Mouse (Mus musculus) fat pad, adult 2 months (tissue): ENCODE data around the gene Rasa2.
A peak's percentile ranks its signal among the peaks of the same experiment; 100 is the strongest.
"Not testable (repeated sequence)": the region's sequence is repeated elsewhere in the genome, so short reads cannot be mapped to it uniquely, and the experiment has no call there.

ENCODE experiments used
- DNase-seq: peaks from one replicate; pipeline ENCODE4 v3.0.0-alpha.2; 2011; ENCODE audit warnings: low read depth, low spot score; ENCODE audit errors: extremely low read depth

Rasa2 gene

DNA sequence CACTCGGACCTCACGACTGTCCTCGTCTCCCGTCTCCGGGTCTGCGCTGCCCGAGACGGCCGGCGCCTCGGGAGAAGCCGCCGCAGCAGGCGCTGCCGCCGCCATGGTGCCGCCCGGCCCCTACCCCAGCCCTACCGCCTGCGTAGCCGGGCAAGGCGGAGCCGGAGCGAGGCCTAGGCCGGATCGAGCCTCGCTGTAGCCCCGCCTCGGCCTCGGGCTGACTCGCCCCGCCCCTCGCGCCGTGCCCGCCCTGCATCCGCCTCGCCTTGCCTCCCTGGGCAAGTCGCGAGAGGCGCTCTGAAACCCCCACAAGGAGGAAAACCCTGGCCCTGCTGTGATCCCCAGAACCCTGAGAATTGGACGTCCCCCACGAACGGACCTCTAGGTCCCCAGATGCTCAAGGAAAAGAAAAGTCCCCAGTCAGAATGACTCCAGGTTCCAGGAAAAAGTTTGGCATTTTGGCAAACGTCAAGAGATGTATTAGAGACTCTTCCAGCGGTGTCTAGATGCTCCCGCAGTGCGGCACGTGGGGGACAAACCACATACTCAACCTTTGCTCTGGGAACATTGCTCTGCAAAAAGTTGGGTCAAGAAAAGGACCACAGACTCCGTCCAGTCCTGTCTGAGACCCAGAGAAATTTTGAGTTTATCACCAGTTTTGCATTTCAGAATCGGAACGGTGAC, at the start of gene Rasa2:
Gene Rasa2, minus strand, starts transcription at position 229 of the 684 bp plus-strand sequence.
- no peak for DNase-seq

DNA sequence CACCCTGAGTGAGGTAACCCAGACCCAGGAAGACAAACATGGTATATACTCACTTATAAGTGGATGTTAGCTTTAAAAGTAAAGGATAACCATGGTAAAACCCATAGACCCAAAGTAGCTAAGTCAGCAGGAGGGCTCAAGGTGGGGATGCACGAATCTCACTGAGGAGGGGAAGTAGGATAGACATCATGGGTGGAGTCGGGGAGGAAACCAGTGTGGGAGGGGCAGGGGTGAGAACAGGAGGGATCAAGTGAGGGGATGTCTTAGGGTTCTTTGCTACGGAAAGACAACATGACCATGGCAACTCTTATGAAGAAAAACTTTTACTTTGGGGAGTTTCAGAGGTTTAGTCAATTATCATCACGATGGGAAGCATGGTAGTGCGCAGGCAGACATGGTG, 47.2 kb upstream of the Rasa2 start:
- DNase-seq = no peak

DNA sequence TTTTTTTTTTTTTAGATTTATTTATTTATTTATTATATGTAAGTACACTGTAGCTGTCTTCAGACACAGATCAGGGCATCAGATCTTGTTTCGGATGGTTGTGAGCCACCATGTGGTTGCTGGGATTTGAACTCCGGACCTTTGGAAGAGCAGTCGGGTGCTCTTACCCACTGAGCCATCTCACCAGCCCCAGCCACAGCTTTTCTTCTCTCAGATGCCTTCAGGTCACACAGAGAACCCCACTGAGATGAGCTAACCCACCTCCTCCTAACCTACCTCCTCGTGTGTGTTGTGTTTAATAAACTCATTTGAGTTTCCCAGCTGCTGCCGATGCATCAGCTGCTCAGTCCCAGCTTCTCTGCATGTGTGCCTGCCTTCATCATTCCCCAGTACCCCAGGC, 46.3 kb upstream of the Rasa2 start:
- DNase-seq = not testable (repeated sequence)

DNA sequence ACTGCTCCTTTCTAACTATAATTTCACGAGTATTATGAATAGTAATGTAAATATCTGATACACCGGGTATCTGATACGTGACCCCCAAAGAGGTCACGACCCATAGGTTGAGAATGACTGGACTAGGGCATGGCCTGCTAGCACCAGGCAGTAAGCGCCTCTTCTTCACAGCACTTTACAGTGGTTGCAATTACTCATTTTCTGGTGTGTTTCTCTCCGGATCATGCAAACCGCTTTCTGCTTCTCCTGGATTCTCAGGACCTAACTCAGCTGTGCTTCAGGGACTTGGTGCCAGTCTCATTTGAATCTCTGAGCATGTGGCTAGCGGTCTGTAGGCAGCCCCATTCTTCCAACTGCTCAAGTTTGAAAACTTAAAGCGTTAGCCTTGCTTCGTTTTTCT, 45.3 kb upstream of the Rasa2 start:
- no peak for DNase-seq

DNA sequence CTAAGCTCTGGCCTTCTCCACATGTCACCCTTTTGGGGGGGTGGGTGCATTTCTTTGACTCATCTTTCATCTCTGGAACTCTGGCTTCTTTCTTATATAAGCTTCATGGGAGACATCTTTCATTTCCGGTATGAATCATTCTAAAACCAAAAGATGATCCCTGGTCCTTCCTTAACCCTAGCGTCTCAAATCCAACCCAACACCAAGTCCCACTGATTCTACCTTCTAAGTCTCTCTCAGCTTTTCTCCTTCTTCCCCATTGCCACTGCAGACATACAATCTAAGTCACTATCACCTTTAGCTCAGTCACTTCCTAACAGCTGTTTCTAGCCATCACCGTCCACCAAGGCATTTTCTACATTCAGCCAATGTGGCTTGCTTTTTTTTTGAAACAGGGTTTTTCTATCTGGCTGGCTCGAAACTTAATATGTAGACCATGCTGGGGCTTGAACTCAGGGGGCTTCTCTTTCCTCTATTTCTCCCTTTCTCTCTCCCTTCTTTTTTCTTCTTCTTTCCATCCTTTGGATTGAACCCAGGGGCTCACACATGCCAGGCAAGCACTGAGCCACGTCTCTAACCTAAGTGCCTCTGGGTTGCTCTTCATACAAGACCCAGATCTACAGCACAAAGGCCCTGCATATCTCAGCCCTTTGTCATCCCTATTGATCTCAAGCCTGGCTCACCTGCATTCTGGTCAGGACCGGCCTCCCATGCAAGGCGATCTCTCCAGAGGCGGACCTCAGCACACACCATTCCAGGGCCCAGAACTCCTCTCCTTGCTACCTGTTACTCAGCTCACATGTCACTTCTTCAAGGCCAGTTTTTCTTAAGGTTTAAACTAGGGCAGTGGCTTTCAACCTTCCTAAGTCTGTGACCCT, 44.6 kb upstream of the Rasa2 start:
- no peak for DNase-seq

DNA sequence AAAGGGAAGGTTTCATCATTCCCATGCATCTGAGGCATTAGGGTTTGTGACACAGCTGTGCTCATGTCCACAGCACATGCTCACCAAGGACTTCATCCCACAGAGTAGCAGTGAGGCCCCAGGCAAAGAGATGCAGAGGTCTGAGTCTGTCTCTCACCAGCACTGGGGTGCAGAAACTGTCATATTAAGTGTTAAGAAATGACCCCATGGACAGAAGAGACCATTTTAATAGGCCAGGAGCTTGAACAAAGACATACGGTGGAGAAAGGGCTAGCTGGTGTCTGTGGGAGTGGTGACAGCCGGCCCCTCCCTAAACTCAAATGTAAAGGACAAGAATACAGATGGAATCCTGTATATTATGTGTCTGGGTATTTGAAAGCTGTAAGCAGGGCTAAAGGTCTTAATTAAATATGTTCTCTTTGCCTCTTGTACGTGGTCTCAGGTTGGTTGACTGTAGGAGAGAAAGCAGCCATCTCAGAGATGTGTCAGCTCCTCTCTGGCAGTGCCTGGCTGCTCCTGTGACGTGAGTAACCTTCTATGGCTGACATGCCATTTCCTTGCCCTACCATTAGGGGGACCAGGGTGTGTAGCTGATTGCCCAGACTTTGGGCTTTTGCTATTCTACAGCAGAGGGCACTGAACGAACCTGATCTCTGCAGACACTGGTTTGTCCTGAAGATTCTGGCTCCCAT, 43.8 kb upstream of the Rasa2 start:
- no peak for DNase-seq

DNA sequence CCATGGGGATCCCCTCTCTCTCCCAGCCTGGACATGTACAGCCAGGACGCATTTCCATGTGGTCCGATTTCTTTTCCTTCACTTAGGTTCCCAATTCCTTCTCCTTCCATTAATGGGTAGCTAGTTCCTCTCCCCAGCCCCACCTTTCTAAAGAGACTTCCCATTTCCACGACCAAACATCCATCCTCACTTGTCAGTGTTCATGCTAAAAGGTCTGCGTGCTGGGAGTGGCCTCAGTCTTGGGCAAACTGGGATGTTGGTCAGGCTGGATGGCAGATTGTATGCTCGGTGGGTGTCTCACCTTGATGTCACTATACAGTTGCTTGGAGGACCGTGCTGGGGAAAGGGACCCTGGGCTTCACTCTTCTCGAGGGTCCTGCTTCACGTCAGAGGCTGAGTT, 42.9 kb upstream of the Rasa2 start:
- DNase-seq = no peak

DNA sequence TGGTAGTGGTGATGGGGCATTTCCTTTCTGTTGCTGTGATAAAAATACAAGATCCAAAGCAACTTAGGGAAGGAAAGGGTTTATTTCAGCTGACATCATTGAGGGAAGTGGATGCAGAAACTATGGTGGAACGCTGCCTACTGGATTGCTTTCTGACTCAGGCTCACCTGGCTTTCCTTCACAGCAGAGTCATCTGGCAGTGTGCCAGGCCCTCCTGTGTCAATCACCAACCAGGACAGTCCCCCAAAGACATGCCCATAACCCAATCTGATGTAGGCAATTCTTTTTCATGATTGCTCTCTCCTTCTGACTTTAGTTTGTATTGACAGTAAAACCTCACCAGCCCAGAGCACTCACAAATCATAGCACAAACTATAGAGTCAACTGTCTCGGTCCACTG, 41.0 kb upstream of the Rasa2 start:
- no peak for DNase-seq

DNA sequence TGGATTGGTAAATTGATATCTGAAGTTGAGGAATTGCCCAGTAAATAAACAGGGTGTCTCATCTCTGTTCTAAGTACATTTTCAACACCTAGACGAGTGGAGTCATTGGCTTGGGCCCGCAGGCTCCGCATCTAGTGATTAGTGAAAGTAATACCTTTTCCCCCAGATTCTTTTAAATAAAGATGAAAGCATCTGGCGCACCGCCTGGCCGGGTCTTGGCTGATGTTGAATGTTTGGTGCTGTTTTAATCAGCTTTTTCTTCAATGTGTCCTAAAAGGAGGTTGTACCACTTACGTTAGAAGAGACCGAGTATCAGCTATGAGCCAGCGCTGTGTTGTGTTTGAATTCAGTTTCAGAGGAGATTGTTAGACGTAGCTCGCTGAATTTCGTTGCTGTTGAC, 39.8 kb upstream of the Rasa2 start:
- no peak for DNase-seq

DNA sequence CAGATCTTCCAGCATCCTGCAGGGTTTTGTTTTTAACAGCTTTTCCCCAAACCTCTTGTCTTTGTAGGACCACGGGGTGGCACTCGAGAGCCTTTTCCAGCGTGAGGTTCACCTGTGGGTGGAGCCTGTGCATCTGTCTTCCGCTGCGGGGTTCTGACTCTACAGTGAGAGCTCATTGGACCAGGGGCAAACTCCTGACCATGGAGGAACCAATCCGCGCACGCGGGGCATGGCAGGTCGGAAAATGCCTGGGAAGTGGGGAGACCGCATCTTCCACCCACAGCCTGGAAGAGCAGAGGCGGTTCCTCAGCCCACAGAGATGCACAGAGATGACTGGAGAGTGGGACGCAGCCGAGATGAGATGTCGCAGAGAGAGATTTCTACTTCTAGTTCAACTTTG, 38.5 kb upstream of the Rasa2 start:
- peak; percentile 65 for DNase-seq

DNA sequence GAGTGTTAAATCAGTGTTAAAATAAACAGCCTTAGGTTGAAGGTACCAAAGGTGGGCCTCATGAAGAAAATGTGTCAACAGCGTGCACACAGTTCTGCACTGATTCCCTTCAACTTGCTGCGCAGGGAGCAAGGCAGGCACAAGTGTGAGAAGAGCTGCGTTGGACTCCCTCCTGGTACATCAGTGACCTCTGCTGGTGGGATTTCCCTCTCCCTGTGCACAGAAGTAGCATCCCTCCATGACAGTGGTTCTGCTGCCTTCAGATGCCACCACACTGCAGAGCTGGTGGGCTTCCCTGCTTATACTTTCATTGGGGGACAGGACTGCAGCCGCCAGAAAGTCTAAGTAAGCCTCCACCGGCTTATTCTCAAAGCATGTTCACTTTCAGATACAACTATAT, 37.2 kb upstream of the Rasa2 start:
- DNase-seq = no peak

DNA sequence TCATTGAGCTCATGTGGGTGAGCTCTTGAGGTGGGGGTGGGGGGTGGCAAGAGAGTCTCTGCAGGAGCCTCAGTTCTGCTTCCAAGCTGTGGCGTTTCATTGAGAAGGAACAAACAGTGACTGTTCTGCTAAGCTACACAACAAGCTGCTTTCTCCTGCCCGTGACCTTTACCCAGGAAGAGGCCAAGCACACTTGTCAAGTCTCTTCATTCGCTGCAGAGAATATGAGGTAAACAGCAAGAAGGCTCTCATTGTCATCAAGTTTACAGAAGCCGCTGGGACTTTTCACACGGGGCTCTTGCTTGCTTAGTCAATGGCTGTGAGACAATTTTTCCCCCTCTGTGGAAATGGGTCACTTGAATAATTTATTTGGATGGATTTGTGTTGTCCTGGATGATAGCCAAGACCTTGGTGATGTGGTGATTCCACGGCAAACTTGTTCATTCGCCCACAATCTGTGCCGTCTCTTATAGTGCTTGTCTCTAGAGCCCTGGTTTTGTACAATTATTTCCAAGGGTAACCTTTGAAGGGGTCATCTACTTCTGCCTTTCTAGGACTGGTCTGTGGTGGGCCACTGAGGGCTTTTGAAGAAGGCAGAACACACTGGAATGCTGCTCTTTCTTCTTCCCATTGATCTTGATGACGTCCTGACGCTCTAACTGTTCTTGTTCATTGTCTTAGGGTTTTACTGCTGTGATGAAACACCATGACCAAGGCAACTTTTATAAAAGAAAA, 29.3 kb upstream of the Rasa2 start:
- DNase-seq = no peak

DNA sequence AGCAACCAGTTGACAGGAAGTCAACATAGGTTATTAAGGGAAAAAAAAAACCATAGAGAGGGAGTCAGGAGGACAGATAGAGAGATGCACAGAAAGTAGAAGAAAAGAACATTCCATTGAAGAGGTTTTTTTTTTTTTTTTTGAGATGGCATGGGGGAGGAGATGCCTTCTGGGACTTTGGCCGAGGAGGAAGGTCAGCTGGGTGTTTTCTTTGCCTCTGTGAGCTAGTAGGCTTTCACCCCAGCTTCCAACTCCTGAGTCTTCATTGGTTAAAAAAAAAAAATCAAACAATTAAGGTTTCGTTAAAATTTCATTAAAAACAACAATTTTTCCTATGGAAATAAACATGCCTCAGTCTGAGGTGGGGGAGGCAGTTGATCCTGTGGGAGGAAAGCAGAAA, 28.4 kb upstream of the Rasa2 start:
- DNase-seq = no peak

DNA sequence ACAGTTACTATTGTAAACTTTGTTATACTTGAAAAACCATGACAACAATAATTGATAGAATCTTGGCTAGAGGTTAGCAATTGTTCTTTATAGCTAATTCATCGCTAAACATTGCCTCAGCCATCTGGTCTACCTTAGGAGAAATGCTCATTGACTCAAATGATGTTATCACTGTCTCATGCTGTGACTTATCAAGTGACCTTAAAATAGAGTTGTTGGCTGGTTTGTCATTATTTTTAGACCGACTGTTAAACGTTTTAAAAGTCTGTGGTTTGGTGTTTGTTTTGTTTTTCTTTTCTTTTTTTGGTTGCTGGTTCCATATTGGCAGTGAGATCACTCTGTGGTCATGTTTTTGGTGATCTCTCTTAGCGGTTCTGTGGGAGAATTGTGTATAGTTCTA, 22.1 kb upstream of the Rasa2 start:
- DNase-seq = no peak

DNA sequence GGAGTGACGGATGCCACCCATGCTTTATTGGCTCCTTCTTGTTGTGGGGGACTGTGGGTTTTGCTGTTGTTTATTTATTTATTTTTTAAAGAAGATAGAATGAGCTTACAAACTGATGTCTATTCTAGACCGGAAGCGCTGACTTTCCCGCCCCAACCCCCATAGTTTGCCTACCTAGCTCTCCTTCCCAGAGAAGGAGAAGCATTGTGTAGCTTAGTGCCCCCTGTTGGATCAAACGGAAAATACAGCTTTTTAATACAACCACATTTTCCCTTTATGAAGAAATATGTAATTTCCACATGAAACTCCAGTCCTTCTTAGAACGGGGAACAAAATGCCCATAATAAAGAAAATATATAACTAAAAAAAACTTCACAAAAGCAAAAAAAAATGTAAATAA, 21.3 kb upstream of the Rasa2 start:
- no peak for DNase-seq

DNA sequence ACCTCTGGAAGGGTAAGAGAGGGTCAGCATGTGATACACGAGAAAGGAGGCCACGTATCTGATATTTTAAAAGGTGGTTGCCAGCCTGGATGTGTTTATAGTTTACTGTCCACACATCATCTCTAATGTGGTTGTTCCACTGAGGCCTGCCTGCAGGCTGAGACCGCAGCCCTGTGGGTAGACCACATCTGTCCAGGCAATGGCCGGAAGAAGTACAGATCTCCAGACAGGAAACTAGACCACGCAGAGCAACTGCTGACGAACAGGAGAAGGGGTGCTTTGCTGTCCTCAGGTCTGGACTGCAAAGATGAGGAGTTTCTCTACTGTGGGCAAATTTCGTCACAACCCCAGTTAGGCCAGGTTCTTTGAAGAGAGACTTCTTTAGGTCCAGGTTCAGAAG, 19.4 kb upstream of the Rasa2 start:
- DNase-seq = no peak

DNA sequence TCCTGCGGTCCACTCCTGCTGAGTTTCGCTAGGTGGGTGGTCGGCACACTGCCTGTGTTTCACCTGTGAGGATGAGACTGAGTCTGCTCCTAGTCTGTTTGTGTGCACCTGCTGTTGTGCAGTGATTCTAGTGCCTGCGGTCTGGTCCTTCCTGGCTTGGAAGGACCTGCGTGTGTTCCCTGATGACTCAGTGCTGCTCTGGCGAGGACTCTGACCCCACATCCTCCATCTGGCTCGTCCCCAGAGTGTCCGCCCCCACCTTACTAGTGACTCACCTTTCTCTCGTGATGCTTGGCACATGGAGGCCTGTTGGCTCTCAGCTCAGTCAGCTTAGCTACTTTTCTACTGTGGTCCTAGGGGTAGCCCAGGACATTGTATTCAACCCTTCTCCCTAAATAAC, 18.5 kb upstream of the Rasa2 start:
- no peak for DNase-seq

DNA sequence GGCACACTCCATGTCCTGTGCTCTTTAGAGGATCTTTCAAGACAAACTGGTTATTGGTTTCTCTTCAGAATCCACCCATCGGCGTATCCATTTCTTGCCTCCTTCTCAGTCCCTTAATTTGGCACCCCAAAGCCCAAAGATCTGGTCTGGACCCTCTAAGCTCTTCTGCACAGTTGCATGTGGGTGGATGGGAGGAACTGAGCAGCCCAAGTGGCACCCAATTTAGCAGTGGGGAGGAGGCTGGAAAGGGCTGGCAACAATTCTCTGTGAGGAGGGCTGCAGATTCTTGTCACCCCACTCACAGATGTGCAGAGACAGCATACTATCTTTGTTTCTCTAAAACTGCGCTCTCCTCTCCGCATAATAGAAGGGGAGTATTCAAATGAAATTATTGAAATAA, 17.9 kb upstream of the Rasa2 start:
- DNase-seq = no peak

DNA sequence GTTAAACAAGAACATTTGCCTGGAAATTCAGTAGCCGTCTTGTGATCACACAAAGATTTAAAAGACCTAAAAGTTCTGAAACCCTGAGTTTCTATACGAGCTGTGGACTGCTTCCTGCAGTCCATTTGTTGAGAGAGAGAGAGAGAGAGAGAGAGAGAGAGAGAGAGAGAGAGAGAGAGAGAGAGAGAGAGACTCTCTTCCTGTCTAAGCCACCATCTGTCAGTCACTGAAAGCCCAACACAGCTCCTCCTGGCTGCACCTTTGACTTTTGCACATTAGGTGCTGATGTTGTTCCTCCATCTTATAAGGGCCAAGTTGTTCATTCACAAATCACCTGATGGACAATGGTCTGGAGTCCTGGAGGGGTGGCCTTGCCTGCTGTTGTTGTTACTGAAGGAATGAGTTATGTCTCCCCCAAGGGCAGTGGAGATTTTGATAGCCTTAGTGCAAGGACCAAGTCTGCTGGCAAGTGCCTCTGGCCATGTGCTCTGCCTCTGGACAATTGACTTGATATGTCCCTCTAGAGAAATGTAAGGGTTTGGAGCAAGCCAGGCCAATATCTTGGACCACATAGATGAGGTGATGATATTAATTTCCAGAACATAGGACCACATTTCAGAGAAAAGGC, 15.4 kb upstream of the Rasa2 start:
- no peak for DNase-seq

DNA sequence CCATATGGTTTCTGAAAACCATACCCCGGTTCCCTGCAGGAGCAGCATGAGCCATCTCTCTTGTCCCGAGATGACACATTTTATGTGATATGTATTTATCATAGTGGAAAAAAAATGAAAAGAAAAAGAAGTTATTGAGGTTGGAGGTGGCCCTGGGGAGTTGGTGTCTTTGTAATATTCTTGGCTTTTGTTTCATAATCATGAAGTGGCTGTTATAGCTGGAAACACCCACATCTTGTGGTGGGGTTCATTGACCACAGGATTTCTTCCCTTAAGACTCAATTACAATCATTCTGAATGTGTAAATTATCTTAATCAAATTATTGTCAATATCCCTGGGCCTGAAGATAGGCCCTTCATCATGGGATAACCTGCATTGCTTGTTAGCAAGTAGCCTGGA, 13.4 kb upstream of the Rasa2 start:
- no peak for DNase-seq

DNA sequence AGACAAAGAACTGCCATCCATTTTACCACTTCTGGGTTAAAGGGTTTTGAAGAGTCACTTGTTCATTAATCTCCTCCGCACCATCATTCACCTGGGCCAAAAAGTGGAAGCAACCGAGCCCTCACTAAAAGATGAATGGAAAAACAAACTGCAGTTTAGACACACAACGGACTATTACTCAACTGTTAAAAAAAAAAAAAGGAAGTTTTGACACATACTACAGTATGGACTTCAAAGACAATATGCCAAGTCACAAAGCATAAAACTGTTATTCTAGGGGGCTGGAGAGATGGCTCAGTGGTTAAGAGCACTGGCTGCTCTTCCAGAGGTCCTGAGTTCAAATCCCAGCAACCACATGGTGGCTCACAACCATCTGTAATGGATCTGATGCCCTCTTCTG, 12.6 kb upstream of the Rasa2 start:
- not testable (repeated sequence) for DNase-seq
